Mouse (Mus musculus): Measurements from ENCODE around the gene Ldb2.

GRCm38 (mm10) chr5:44729646-44730310, 69.7 kb downstream of the Ldb2 start:
- TF ChIP-seq CTCF (IDR thresholded peaks at IDR 0.05; ENCODE audit: low read depth) (no peak), EP300 (IDR thresholded peaks at IDR 0.05; ENCODE audit: low read depth) (no peak)

Measured in liver, postnatal 0 days (tissue).